Mouse (Mus musculus) megakaryocyte, embryonic 14.5 days (primary cell): Measurements from ENCODE around the gene Gm20835. TPM values are rescaled to one million over a fixed set of nuclear protein-coding genes. Genes with fewer than 3 reads are reported as not detected.
"Not testable (repeated sequence)": the region's sequence is repeated elsewhere in the genome, so short reads cannot be mapped to it uniquely, and the experiment has no call there.

Experiments used
- H3K27me3 ChIP-seq: replicated peaks from 2 replicates; pipeline ENCODE3; 2012; ENCODE audit warnings: inconsistent platforms
- H3K36me3 ChIP-seq: replicated peaks from 2 replicates; pipeline ENCODE3; 2012; ENCODE audit warnings: low read length, inconsistent platforms, mixed read lengths
- H3K4me1 ChIP-seq: 2 replicates; pipeline ENCODE4 v1.6.1; 2012; ENCODE audit warnings: inconsistent platforms
- H3K4me3 ChIP-seq: replicated peaks from 2 replicates; pipeline ENCODE3; 2012; ENCODE audit warnings: moderate library complexity, mild to moderate bottlenecking, inconsistent platforms
- H3K9me3 ChIP-seq: 2 replicates; pipeline ENCODE4 v1.6.1; 2012; ENCODE audit warnings: inconsistent platforms
- polyA plus RNA-seq: library from polyadenylated mRNA; stranded (reverse); fragments of >175 nt; gene quantifications from 2 replicates; pipeline ENCODE4 v1.2.3, GENCODE M21; 2012; ENCODE audit warnings: low replicate concordance; ENCODE audit not compliant: insufficient read depth

The Gm20835 gene
- not detected in 2 replicates for polyA plus RNA-seq

- not testable (repeated sequence) for H3K27me3 ChIP-seq, H3K4me1 ChIP-seq, H3K9me3 ChIP-seq, H3K36me3 ChIP-seq, H3K4me3 ChIP-seq
These were observed at the start of gene Gm20835 for GRCm38 (mm10) chrY:36735190-36735589. Gene Gm20835, minus strand, starts transcription at chrY:36735290.
